Mouse (Mus musculus): Measurements from ENCODE around the gene Syt2. TPM values are rescaled to one million over a fixed set of nuclear protein-coding genes. Genes with fewer than 3 reads are reported as not detected.

Gene Syt2
- polyA plus RNA-seq, 1 experiment from 2014 or later: 0.58 TPM

DNA sequence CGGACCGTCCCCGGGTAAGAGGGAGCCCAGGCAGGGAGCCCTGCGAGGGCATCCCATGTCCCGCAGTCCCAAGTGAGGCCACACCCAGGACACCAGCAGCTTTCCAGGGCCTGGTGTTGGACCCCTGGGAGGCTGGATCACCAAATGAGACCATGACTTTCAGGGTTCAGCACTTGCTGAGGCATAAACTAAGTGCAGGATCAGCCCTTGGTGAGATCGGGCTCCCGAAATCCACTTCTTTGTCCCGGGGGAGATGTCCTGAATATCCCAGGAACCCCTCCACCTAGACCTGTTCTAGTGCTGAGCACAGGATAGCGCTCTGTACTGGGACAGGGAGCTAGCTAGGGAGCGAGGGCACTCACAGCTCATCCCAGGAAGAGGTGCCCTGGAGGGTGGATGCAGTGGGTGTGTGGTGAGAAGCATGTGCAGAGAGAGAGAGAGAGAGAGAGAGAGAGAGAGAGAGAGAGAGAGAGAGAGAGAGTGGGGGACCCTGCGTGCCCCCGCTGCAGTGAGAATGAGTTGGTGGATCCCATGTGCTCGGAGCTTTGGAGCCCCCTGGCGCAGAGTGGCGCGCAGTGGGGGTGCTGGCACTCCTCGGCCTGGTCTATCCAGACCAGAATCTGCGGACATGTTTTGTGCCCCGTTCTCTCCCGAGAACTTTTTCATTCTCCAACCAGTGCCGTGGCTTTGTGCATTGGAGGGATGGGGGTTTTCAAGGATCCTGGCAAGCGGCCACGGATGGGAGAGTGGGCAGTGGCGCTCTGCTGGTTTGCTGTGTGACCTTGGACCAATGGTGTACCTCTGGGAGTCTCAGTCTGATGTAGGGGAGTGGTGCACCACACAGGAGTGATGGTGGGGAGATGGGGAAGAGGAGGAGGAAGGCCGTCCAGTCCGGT lies 63.2 kb downstream of the Syt2 start:
- Histone ChIP-seq H3K4me1 (replicated peaks; ENCODE audit: insufficient read depth, low read length) (peaks cover 6% of the 10 kb centered on the region), H3K4me3 (replicated peaks; ENCODE audit: low read depth, low read length) (peak overlapping the region; percentile 50), H3K9me3 (replicated peaks; ENCODE audit: low read length) (no peaks in the 10 kb centered on the region), H3K4me2 (ENCODE audit: low read length) (peak overlapping the region; percentile 91), H3K27me3 (ENCODE audit: insufficient read depth, low read length) (0 out of 2 replicates have a peak, but pooled peaks cover 6% of the 10 kb centered on the region), H3K27ac (peak overlapping the region; percentile 8; the same call in 1 of the 2 replicates), H3K36me3 (ENCODE audit: insufficient read depth, low read length) (no peaks in the 10 kb centered on the region), H3K9ac (ENCODE audit: low read depth, low read length) (peak overlapping the region; percentile 55)
- TF ChIP-seq CTCF (IDR thresholded peaks at IDR 0.05; ENCODE audit: low read depth): peak; percentile 26; the same call in 1 of the 2 replicates
- 13% methylated on average over 26 of the region's 26 CpGs for WGBS
- DNase-seq (ENCODE audit: low spot score): peak; percentile 18
- 0 out of 2 replicates have a peak, but pooled peaks have one; percentile 19 for ATAC-seq (replicated peaks; ENCODE audit: low FRiP score, low read depth)

- Histone ChIP-seq H3K4me2 (ENCODE audit: low read length) (no peak overlapping the region), H3K27ac (no peak overlapping the region)
- WGBS: 54% methylated on average over 7 of the region's 7 CpGs
Measured at GRCm38 (mm10) chr1:134711061-134711460, 64.6 kb downstream of the Syt2 start.

GRCm38 (mm10) chr1:134711653-134712052 lies 65.2 kb downstream of the Syt2 start:
- DNase-seq (ENCODE audit: low spot score) (no peak), ATAC-seq (replicated peaks; ENCODE audit: low FRiP score, low read depth) (no peak)
- TF ChIP-seq CTCF (IDR thresholded peaks at IDR 0.05; ENCODE audit: low read depth): no peak
- Histone ChIP-seq H3K27me3 (ENCODE audit: insufficient read depth, low read length) (0 out of 2 replicates have a peak, but pooled peaks cover 6% of the 10 kb centered on the region), H3K4me2 (ENCODE audit: low read length) (no peak overlapping the region), H3K9ac (ENCODE audit: low read depth, low read length) (no peak overlapping the region), H3K9me3 (replicated peaks; ENCODE audit: low read length) (no peaks in the 10 kb centered on the region), H3K27ac (no peak overlapping the region), H3K4me3 (replicated peaks; ENCODE audit: low read depth, low read length) (no peak overlapping the region), H3K36me3 (ENCODE audit: insufficient read depth, low read length) (no peaks in the 10 kb centered on the region), H3K4me1 (replicated peaks; ENCODE audit: insufficient read depth, low read length) (peaks cover 6% of the 10 kb centered on the region)
- 68% methylated on average over 5 of the region's 5 CpGs for WGBS

More at GRCm38 (mm10) chr1:134711061-134711460, 64.6 kb downstream of the Syt2 start:
- Histone ChIP-seq H3K27me3 (ENCODE audit: insufficient read depth, low read length) (0 out of 2 replicates have a peak, but pooled peaks cover 6% of the 10 kb centered on the region), H3K4me3 (replicated peaks; ENCODE audit: low read depth, low read length) (no peak overlapping the region), H3K36me3 (ENCODE audit: insufficient read depth, low read length) (no peaks in the 10 kb centered on the region), H3K9ac (ENCODE audit: low read depth, low read length) (no peak overlapping the region), H3K4me1 (replicated peaks; ENCODE audit: insufficient read depth, low read length) (peaks cover 6% of the 10 kb centered on the region), H3K9me3 (replicated peaks; ENCODE audit: low read length) (no peaks in the 10 kb centered on the region)
- TF ChIP-seq CTCF (IDR thresholded peaks at IDR 0.05; ENCODE audit: low read depth): no peak
- DNase-seq (ENCODE audit: low spot score) (no peak), ATAC-seq (replicated peaks; ENCODE audit: low FRiP score, low read depth) (no peak)

- no peak for ATAC-seq (replicated peaks; ENCODE audit: low FRiP score, low read depth)
- Histone ChIP-seq H3K4me1 (replicated peaks; ENCODE audit: insufficient read depth, low read length) (peaks cover 6% of the 10 kb centered on the region), H3K27ac (no peak overlapping the region), H3K9me3 (replicated peaks; ENCODE audit: low read length) (no peaks in the 10 kb centered on the region), H3K27me3 (ENCODE audit: insufficient read depth, low read length) (0 out of 2 replicates have a peak, but pooled peaks cover 6% of the 10 kb centered on the region), H3K9ac (ENCODE audit: low read depth, low read length) (no peak overlapping the region), H3K4me3 (replicated peaks; ENCODE audit: low read depth, low read length) (no peak overlapping the region), H3K36me3 (ENCODE audit: insufficient read depth, low read length) (no peaks in the 10 kb centered on the region), H3K4me2 (ENCODE audit: low read length) (no peak overlapping the region)
- 84% methylated on average over 9 of the region's 9 CpGs for WGBS
- DNase-seq (ENCODE audit: low spot score): no peak
- no peak for TF ChIP-seq CTCF (IDR thresholded peaks at IDR 0.05; ENCODE audit: low read depth)
Measured at GRCm38 (mm10) chr1:134712781-134713299, 66.4 kb downstream of the Syt2 start.

DNA sequence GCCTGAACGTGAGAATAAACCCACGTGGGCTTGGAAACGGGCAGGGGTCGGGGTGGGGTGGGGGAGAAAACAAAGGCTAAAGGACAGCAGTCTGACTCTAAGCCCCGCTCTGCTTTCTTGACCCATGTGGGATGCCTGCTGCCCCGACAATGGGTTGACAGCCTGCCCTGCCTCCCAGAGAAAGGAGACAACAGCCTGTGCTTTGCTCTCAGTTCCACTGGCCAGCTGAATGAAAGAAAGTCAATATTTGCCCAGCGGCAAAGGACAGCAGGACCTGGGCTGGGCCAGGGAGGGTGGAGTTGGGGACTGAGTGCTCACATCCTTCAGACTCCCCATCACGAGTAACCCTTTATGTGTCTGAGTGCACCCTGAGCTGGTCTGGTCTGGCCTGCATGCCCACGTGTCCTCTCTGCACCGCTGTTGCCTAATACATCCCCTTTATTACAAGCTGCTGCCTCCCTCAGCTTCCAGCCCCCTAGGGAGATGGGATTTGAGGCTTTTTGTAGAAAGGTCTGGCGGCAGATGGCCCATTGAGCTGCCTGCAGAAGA lies 67.0 kb downstream of the Syt2 start:
- Histone ChIP-seq H3K27me3 (ENCODE audit: insufficient read depth, low read length) (0 out of 2 replicates have a peak, but pooled peaks cover 6% of the 10 kb centered on the region), H3K4me1 (replicated peaks; ENCODE audit: insufficient read depth, low read length) (peaks cover 6% of the 10 kb centered on the region), H3K36me3 (ENCODE audit: insufficient read depth, low read length) (no peaks in the 10 kb centered on the region), H3K27ac (no peak overlapping the region), H3K9me3 (replicated peaks; ENCODE audit: low read length) (no peaks in the 10 kb centered on the region), H3K4me3 (replicated peaks; ENCODE audit: low read depth, low read length) (no peak overlapping the region), H3K9ac (ENCODE audit: low read depth, low read length) (no peak overlapping the region), H3K4me2 (ENCODE audit: low read length) (no peak overlapping the region)
- TF ChIP-seq CTCF (IDR thresholded peaks at IDR 0.05; ENCODE audit: low read depth): no peak
- DNase-seq (ENCODE audit: low spot score) (no peak), ATAC-seq (replicated peaks; ENCODE audit: low FRiP score, low read depth) (no peak)
- WGBS: 46% methylated on average over 11 of the region's 11 CpGs

GRCm38 (mm10) chr1:134714166-134714565 lies 67.7 kb downstream of the Syt2 start:
- no peak overlapping the region for H3K27ac ChIP-seq
- peaks cover 4% of the 10 kb centered on the region for H3K4me1 ChIP-seq (replicated peaks; ENCODE audit: insufficient read depth, low read length)
- H3K9ac ChIP-seq (ENCODE audit: low read depth, low read length): no peak overlapping the region
- H3K4me2 ChIP-seq (ENCODE audit: low read length): no peak overlapping the region
- DNase-seq (ENCODE audit: low spot score) (no peak), ATAC-seq (replicated peaks; ENCODE audit: low FRiP score, low read depth) (no peak)
- no peak overlapping the region for H3K4me3 ChIP-seq (replicated peaks; ENCODE audit: low read depth, low read length)
- 0 out of 2 replicates have a peak, but pooled peaks cover 5% of the 10 kb centered on the region for H3K27me3 ChIP-seq (ENCODE audit: insufficient read depth, low read length)
- no peaks in the 10 kb centered on the region for H3K36me3 ChIP-seq (ENCODE audit: insufficient read depth, low read length)
- H3K9me3 ChIP-seq (replicated peaks; ENCODE audit: low read length): no peaks in the 10 kb centered on the region
- 67% methylated on average over 8 of the region's 8 CpGs for WGBS
- TF ChIP-seq CTCF (IDR thresholded peaks at IDR 0.05; ENCODE audit: low read depth): no peak
